Mouse (Mus musculus): ENCODE measurements around the gene Cnp. TPM values are rescaled to one million over a fixed set of nuclear protein-coding genes. Genes with fewer than 3 reads are reported as not detected.

Cnp gene
- total and polyA plus RNA-seq, 3 experiments: 5.6 to 9.5 (median 7.6) TPM

DNA sequence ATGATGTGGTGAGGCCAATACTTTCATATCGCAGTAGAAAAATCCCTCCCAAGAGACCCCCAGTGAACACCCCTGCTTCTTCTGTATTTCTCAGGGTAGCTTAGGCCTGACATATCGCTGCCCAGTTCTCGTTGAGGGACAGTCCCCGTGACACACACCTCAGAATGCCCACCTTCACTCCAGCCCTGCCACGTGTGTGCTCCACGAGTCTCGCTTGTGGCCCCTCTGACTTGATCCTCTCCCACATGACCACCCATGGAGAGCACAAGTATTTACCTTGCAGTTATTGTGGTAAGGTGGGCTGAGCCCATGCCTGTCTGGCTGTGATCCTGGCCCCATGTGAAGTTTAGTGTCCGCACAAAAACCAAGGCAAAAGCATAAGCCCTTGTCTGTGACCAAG lies 6.0 kb upstream of the Cnp start:
- TF ChIP-seq POLR2A (IDR thresholded peaks at IDR 0.05; ENCODE audit: insufficient read depth, low read depth, low read length) (no peak), CTCF (IDR thresholded peaks at IDR 0.05) (no peak), EP300 (IDR thresholded peaks at IDR 0.05; ENCODE audit: insufficient read depth, low read depth, low read length) (no peak)
- 87% methylated on average over 8 of the region's 8 CpGs for WGBS

DNA sequence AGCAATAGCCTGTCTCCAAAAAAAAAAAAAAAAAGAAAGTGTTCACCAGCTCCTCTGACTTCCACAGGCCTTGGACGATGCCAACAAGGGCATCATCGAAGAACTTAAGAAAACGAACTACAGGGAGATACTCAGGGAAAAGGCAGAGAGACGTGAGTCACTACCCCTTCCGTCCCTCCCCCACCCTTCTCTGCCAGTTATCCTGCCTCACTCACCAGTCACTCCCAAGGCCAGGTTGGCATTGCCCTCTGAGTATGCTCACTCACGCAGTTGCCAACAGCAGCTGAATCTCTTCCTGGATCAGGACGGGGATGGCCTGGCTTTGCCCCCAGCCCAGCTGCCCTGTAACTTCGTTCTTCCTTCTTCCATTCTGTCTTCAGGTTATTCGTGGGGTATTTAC lies 4.9 kb upstream of the Cnp start:
- TF ChIP-seq POLR2A (IDR thresholded peaks at IDR 0.05; ENCODE audit: insufficient read depth, low read depth, low read length) (no peak), EP300 (IDR thresholded peaks at IDR 0.05; ENCODE audit: insufficient read depth, low read depth, low read length) (no peak), CTCF (IDR thresholded peaks at IDR 0.05) (no peak)
- WGBS: 56% methylated on average over 9 of the region's 9 CpGs
- intact Hi-C loops (cut with DNase I): loop anchor here (1.0 to 10.0 kb wide), 5 partner anchors 49 to 495 kb away; partner anchors contain the start of genes Hcrt and Nkiras2
- no peak overlapping the region for H3K9ac ChIP-seq (ENCODE audit: low read depth, low read length)
- H3K27ac ChIP-seq: no peak overlapping the region
- H3K4me1 ChIP-seq (ENCODE audit: control insufficient read depth, insufficient read depth, low read length): peaks cover 5% of the 10 kb centered on the region
- no peaks in the 10 kb centered on the region for H3K79me2 ChIP-seq (replicated peaks; ENCODE audit: control insufficient read depth, insufficient read depth, low read length)
- no peak for DNase-seq
- H3K36me3 ChIP-seq (ENCODE audit: control insufficient read depth, insufficient read depth, low read length): no peaks in the 10 kb centered on the region
- no peak overlapping the region for H3K4me3 ChIP-seq
- H3K27me3 ChIP-seq (ENCODE audit: control insufficient read depth, insufficient read depth, low read length): no peaks in the 10 kb centered on the region

More for the DNA sequence above, 6.0 kb upstream of the Cnp start:
- Histone ChIP-seq H3K79me2 (replicated peaks; ENCODE audit: control insufficient read depth, insufficient read depth, low read length) (no peaks in the 10 kb centered on the region), H3K9ac (ENCODE audit: low read depth, low read length) (no peak overlapping the region), H3K27ac (no peak overlapping the region), H3K4me1 (ENCODE audit: control insufficient read depth, insufficient read depth, low read length) (peaks cover 4% of the 10 kb centered on the region), H3K4me3 (no peak overlapping the region), H3K36me3 (ENCODE audit: control insufficient read depth, insufficient read depth, low read length) (no peaks in the 10 kb centered on the region), H3K27me3 (ENCODE audit: control insufficient read depth, insufficient read depth, low read length) (no peaks in the 10 kb centered on the region)
- no peak for DNase-seq
- intact Hi-C loops (cut with DNase I): no loop called here

DNA sequence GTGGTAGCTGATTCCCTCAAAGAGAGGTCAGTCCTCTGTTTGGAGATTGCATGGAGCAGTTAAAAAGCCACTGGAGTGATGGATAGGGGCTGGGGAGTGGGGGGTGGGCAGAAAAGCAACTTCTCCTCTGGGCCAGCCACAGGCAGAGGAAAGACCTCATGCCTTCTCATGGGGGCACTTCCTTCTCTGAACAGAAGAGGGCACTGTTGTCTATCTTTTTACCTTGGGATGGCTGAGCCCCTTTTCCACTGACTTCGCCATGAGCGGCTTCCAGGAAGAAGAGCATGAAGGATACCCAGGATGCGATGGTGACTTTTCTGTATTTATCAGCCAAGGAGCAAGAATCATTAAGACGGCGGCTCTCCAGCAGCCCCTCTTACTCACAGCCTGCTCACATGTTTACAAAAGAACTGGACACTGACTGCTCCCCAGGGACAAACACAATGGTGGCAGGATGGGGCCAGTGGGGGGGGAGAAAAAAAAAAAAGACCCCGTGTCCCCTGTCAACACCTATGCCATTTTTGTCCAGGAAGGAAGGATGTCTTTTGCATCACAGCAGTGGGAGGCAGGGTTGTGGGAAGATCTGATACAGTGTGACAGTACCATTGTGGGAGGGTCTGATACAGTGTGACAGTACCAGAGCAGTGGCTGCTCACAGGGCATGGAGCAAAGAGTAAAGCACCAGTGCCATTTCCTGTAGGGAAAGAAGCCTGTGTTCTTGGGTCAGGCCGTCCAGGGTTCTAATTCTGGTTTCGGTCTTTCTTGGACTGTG lies 4.1 kb upstream of the Cnp start:
- DNase-seq: peak; percentile 62 to 63
- peak overlapping the region; percentile 26; the same call in 1 of the 2 replicates for H3K4me3 ChIP-seq
- intact Hi-C loops (cut with DNase I): loop anchor here (1.0 to 10.0 kb wide), 5 partner anchors 48 to 494 kb away; partner anchors contain the start of genes Hcrt and Nkiras2
- WGBS: 5% methylated on average over 8 of the region's 8 CpGs
- peak overlapping the region; percentile 66 for H3K9ac ChIP-seq (ENCODE audit: low read depth, low read length)
- TF ChIP-seq EP300 (IDR thresholded peaks at IDR 0.05; ENCODE audit: insufficient read depth, low read depth, low read length) (peak; percentile 83), POLR2A (IDR thresholded peaks at IDR 0.05; ENCODE audit: insufficient read depth, low read depth, low read length) (no peak), CTCF (IDR thresholded peaks at IDR 0.05) (peak; percentile 96)
- H3K27ac ChIP-seq: no peak overlapping the region
- H3K79me2 ChIP-seq (replicated peaks; ENCODE audit: control insufficient read depth, insufficient read depth, low read length): no peaks in the 10 kb centered on the region
- H3K27me3 ChIP-seq (ENCODE audit: control insufficient read depth, insufficient read depth, low read length): no peaks in the 10 kb centered on the region
- peaks cover 5% of the 10 kb centered on the region for H3K4me1 ChIP-seq (ENCODE audit: control insufficient read depth, insufficient read depth, low read length)
- H3K36me3 ChIP-seq (ENCODE audit: control insufficient read depth, insufficient read depth, low read length): no peaks in the 10 kb centered on the region

DNA sequence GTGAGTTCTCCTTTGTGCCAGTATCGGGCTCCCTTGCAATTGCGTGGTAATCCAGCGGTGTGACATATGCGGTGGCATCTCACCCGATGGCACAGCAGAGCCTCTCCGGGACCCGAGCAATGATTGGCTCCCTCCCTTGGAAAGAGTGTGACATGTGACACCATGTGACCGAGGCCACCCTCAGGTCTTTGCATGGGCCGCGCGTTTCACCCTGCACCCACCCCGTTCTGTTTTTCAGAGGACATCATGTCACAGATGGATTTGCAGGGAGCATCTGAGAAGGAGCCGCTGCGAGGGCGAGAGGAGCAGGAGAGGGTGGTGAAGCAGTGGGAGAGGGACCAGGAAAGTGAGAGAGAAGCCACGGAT lies 3.5 kb upstream of the Cnp start:
- Histone ChIP-seq H3K27me3 (ENCODE audit: control insufficient read depth, insufficient read depth, low read length) (no peaks in the 10 kb centered on the region), H3K27ac (no peak overlapping the region), H3K4me1 (ENCODE audit: control insufficient read depth, insufficient read depth, low read length) (peaks cover 5% of the 10 kb centered on the region), H3K79me2 (replicated peaks; ENCODE audit: control insufficient read depth, insufficient read depth, low read length) (no peaks in the 10 kb centered on the region), H3K4me3 (peak overlapping the region; percentile 26; the same call in 1 of the 2 replicates), H3K36me3 (ENCODE audit: control insufficient read depth, insufficient read depth, low read length) (no peaks in the 10 kb centered on the region), H3K9ac (ENCODE audit: low read depth, low read length) (peak overlapping the region; percentile 66)
- intact Hi-C loops (cut with DNase I): loop anchor here (2.0 to 10.0 kb wide), 4 partner anchors 48 to 494 kb away; partner anchors contain the start of genes Hcrt and Nkiras2
- no peak for TF ChIP-seq EP300 (IDR thresholded peaks at IDR 0.05; ENCODE audit: insufficient read depth, low read depth, low read length)
- DNase-seq: peak; percentile 37 to 39
- WGBS: 9% methylated on average over 16 of the region's 16 CpGs

DNA sequence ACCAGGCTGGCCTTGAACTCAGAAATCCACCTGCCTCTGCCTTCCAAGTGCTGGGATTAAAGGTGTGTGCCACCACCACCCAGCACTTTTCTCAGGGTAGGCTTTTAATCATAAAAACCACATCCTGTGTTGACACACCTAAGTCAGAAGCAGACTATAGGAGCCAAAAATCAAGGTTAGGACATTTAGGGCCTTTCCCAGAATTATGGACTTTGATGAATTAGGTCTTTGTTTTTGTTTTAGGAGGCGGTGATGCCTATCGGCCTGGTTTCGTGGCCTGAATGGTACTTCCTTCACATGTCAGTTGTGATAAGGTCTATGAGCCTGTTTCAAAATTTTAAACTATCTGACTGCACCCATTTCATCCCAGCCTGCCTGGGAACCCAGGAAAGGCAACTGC lies 516 bp upstream of the Cnp start:
- Histone ChIP-seq H3K4me1 (ENCODE audit: control insufficient read depth, insufficient read depth, low read length) (peaks cover 5% of the 10 kb centered on the region), H3K27me3 (ENCODE audit: control insufficient read depth, insufficient read depth, low read length) (no peaks in the 10 kb centered on the region), H3K27ac (peak overlapping the region; percentile 32; the same call in 1 of the 2 replicates), H3K9ac (ENCODE audit: low read depth, low read length) (peak overlapping the region; percentile 6; the same call in 1 of the 2 replicates), H3K36me3 (ENCODE audit: control insufficient read depth, insufficient read depth, low read length) (no peaks in the 10 kb centered on the region), H3K79me2 (replicated peaks; ENCODE audit: control insufficient read depth, insufficient read depth, low read length) (no peaks in the 10 kb centered on the region), H3K4me3 (peak overlapping the region; percentile 79)
- no peak for DNase-seq
- intact Hi-C loops (cut with DNase I): loop anchor here (5.0 to 10.0 kb wide), 2 partner anchors 188 to 491 kb away; partner anchors contain the start of gene Hcrt
- WGBS: 75% methylated on average over 3 of the region's 3 CpGs
- TF ChIP-seq CTCF (IDR thresholded peaks at IDR 0.05): no peak
- no peak for TF ChIP-seq POLR2A (IDR thresholded peaks at IDR 0.05; ENCODE audit: insufficient read depth, low read depth, low read length)
- no peak for TF ChIP-seq EP300 (IDR thresholded peaks at IDR 0.05; ENCODE audit: insufficient read depth, low read depth, low read length)

DNA sequence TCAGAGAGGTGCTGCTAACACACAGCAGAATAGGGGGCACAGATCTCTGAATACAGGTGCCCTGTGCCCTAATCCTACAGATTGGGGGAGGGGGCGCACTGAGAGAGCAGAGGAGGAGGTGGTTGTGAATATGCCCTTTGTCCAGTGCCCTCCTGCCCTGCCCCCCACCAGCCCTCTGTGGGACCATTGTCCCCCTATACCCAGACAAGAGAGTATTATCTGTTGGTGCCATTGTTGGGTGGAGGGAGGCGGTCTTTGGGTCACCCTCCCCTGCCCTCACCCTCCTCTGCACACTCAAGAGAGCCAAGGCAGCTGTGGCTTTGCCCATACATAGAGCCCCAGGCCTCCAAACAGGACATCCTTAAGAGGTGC lies 766 bp downstream of the Cnp start:
- no peak for DNase-seq
- no peaks in the 10 kb centered on the region for H3K27me3 ChIP-seq (ENCODE audit: control insufficient read depth, insufficient read depth, low read length)
- no peaks in the 10 kb centered on the region for H3K79me2 ChIP-seq (replicated peaks; ENCODE audit: control insufficient read depth, insufficient read depth, low read length)
- intact Hi-C loops (cut with DNase I): loop anchor here (10.0 kb wide), 1 partner anchor 489 kb away; no protein-coding TSS in a partner anchor
- peak overlapping the region; percentile 87 for H3K9ac ChIP-seq (ENCODE audit: low read depth, low read length)
- H3K36me3 ChIP-seq (ENCODE audit: control insufficient read depth, insufficient read depth, low read length): no peaks in the 10 kb centered on the region
- TF ChIP-seq EP300 (IDR thresholded peaks at IDR 0.05; ENCODE audit: insufficient read depth, low read depth, low read length) (no peak), CTCF (IDR thresholded peaks at IDR 0.05) (no peak), POLR2A (IDR thresholded peaks at IDR 0.05; ENCODE audit: insufficient read depth, low read depth, low read length) (no peak)
- 42% methylated on average over 2 of the region's 2 CpGs for WGBS
- peaks cover 5% of the 10 kb centered on the region for H3K4me1 ChIP-seq (ENCODE audit: control insufficient read depth, insufficient read depth, low read length)
- H3K27ac ChIP-seq: peak overlapping the region; percentile 72
- peak overlapping the region; percentile 79; the same call in 1 of the 2 replicates for H3K4me3 ChIP-seq
